Mouse (Mus musculus): ENCODE results near the gene Prkar1b. TPM values are rescaled to one million over a fixed set of nuclear protein-coding genes. Genes with fewer than 3 reads are reported as not detected.

The Prkar1b gene
- polyA plus RNA-seq, 1 experiment: 1.3 TPM

DNA sequence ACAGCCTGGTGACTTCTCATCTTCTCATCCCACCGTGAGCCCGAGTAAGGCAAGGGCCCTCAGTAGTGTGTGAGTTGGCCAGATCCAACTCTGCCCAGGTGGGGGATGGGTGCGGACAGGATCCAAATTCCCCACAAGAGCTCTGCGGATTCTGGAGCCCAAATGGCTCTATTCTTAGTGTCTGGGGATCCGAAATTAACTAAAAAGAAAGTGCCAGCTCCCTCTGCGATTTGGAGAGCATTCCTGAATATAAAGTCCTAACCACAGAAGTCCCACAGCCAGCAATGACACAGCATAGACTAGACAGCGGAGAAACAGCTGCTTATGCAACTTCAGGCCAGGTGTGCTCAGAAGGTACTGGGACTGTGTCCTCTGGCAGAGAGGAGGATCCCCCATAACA, 100.4 kb downstream of the Prkar1b start:
- Histone ChIP-seq H3K79me2 (ENCODE audit: control insufficient read depth, insufficient read depth) (no peaks in the 10 kb centered on the region), H3K27me3 (ENCODE audit: control insufficient read depth, insufficient read depth, insufficient read length) (no peaks in the 10 kb centered on the region), H3K4me3 (no peak overlapping the region), H3K36me3 (ENCODE audit: control insufficient read depth, insufficient read depth) (no peaks in the 10 kb centered on the region), H3K4me2 (ENCODE audit: low read depth) (peak overlapping the region; percentile 55), H3ac (ENCODE audit: control insufficient read depth, insufficient read length) (no peak overlapping the region)
- TF ChIP-seq TCF3 (IDR thresholded peaks at IDR 0.05; ENCODE audit: insufficient read length, low read depth): no peak
- TF ChIP-seq MYOG (IDR thresholded peaks at IDR 0.05; ENCODE audit: control insufficient read depth in 1 of 3, insufficient read depth in 1 of 3, insufficient read length in 2 of 3, low read depth in 2 of 3): peak in 1 of 3 experiments; percentile 58
- no peak for TF ChIP-seq MAX (IDR thresholded peaks at IDR 0.05; ENCODE audit: low read depth)
- peak in 2 of 3 experiments; percentile 61 to 89 for TF ChIP-seq MYOD1 (IDR thresholded peaks at IDR 0.05; ENCODE audit: control insufficient read depth in 1 of 3, insufficient read length in 2 of 3, low read depth in 2 of 3)
- no peak for TF ChIP-seq E2F4 (IDR thresholded peaks at IDR 0.05; ENCODE audit: insufficient read depth)
- TF ChIP-seq REST (IDR thresholded peaks at IDR 0.05; ENCODE audit: insufficient read depth, insufficient read length): no peak
- TF ChIP-seq POLR2A (IDR thresholded peaks at IDR 0.05; ENCODE audit: insufficient read length, low read depth): no peak
- 0 out of 2 replicates have a peak, but pooled peaks have one; percentile 9 for TF ChIP-seq CEBPB (IDR thresholded peaks at IDR 0.05; ENCODE audit: insufficient read depth, poor library complexity, severe bottlenecking)
- peak; percentile 25 for TF ChIP-seq TCF12 (IDR thresholded peaks at IDR 0.05; ENCODE audit: insufficient read depth, poor library complexity, severe bottlenecking)
- TF ChIP-seq POLR2AphosphoS2 (IDR thresholded peaks at IDR 0.05; ENCODE audit: insufficient read length, low read depth): no peak
- no peak for TF ChIP-seq SRF (IDR thresholded peaks at IDR 0.05; ENCODE audit: control insufficient read depth, insufficient read length, low read depth)
- TF ChIP-seq USF1 (IDR thresholded peaks at IDR 0.05; ENCODE audit: low read depth): no peak

GRCm38 (mm10) chr5:139047171-139047570, 102.6 kb downstream of the Prkar1b start:
- no peak overlapping the region for H3K4me3 ChIP-seq
- H3ac ChIP-seq (ENCODE audit: control insufficient read depth, insufficient read length): no peak overlapping the region
- no peaks in the 10 kb centered on the region for H3K36me3 ChIP-seq (ENCODE audit: control insufficient read depth, insufficient read depth)
- no peaks in the 10 kb centered on the region for H3K79me2 ChIP-seq (ENCODE audit: control insufficient read depth, insufficient read depth)
- no peak overlapping the region for H3K4me2 ChIP-seq (ENCODE audit: low read depth)
- no peak for TF ChIP-seq POLR2A (IDR thresholded peaks at IDR 0.05; ENCODE audit: insufficient read length, low read depth)
- TF ChIP-seq REST (IDR thresholded peaks at IDR 0.05; ENCODE audit: insufficient read depth, insufficient read length): no peak
- no peak for TF ChIP-seq CEBPB (IDR thresholded peaks at IDR 0.05; ENCODE audit: insufficient read depth, poor library complexity, severe bottlenecking)
- TF ChIP-seq USF1 (IDR thresholded peaks at IDR 0.05; ENCODE audit: low read depth): no peak
- TF ChIP-seq E2F4 (IDR thresholded peaks at IDR 0.05; ENCODE audit: insufficient read depth): no peak
- TF ChIP-seq TCF3 (IDR thresholded peaks at IDR 0.05; ENCODE audit: insufficient read length, low read depth): no peak
- no peak for TF ChIP-seq SRF (IDR thresholded peaks at IDR 0.05; ENCODE audit: control insufficient read depth, insufficient read length, low read depth)
- TF ChIP-seq TCF12 (IDR thresholded peaks at IDR 0.05; ENCODE audit: insufficient read depth, poor library complexity, severe bottlenecking): no peak
- no peak for TF ChIP-seq MYOG (IDR thresholded peaks at IDR 0.05; ENCODE audit: control insufficient read depth in 1 of 3, insufficient read depth in 1 of 3, insufficient read length in 2 of 3, low read depth in 2 of 3)
- no peak for TF ChIP-seq POLR2AphosphoS2 (IDR thresholded peaks at IDR 0.05; ENCODE audit: insufficient read length, low read depth)
- TF ChIP-seq MYOD1 (IDR thresholded peaks at IDR 0.05; ENCODE audit: control insufficient read depth in 1 of 3, insufficient read length in 2 of 3, low read depth in 2 of 3): no peak
- no peak for TF ChIP-seq MAX (IDR thresholded peaks at IDR 0.05; ENCODE audit: low read depth)
- no peaks in the 10 kb centered on the region for H3K27me3 ChIP-seq (ENCODE audit: control insufficient read depth, insufficient read depth, insufficient read length)

DNA sequence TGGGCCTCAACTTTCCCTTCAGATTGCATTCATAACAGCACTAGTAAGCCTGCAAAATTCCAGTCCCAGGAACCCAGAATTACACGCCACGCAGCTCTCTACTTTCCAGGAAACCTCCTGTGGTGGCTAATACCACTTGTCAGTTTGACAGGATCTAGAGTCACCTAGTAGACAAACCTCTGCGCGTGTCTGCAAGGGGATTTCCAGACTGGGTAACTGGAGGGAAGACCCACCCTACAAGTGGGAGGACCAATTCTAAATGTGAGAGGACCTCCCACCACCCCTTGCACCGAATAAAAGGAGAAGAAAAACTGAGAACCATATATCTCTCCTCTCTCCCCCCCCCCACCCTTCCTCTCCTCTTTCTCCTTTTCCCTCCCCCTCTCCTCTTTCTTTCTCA, 103.2 kb downstream of the Prkar1b start:
- no peaks in the 10 kb centered on the region for H3K36me3 ChIP-seq (ENCODE audit: control insufficient read depth, insufficient read depth)
- no peak overlapping the region for H3K4me3 ChIP-seq
- H3ac ChIP-seq (ENCODE audit: control insufficient read depth, insufficient read length): no peak overlapping the region
- no peaks in the 10 kb centered on the region for H3K27me3 ChIP-seq (ENCODE audit: control insufficient read depth, insufficient read depth, insufficient read length)
- no peak for TF ChIP-seq TCF12 (IDR thresholded peaks at IDR 0.05; ENCODE audit: insufficient read depth, poor library complexity, severe bottlenecking)
- no peak for TF ChIP-seq TCF3 (IDR thresholded peaks at IDR 0.05; ENCODE audit: insufficient read length, low read depth)
- TF ChIP-seq MAX (IDR thresholded peaks at IDR 0.05; ENCODE audit: low read depth): no peak
- TF ChIP-seq MYOD1 (IDR thresholded peaks at IDR 0.05; ENCODE audit: control insufficient read depth in 1 of 3, insufficient read length in 2 of 3, low read depth in 2 of 3): no peak
- TF ChIP-seq REST (IDR thresholded peaks at IDR 0.05; ENCODE audit: insufficient read depth, insufficient read length): no peak
- TF ChIP-seq USF1 (IDR thresholded peaks at IDR 0.05; ENCODE audit: low read depth): no peak
- TF ChIP-seq MYOG (IDR thresholded peaks at IDR 0.05; ENCODE audit: control insufficient read depth in 1 of 3, insufficient read depth in 1 of 3, insufficient read length in 2 of 3, low read depth in 2 of 3): no peak
- no peak for TF ChIP-seq POLR2AphosphoS2 (IDR thresholded peaks at IDR 0.05; ENCODE audit: insufficient read length, low read depth)
- TF ChIP-seq SRF (IDR thresholded peaks at IDR 0.05; ENCODE audit: control insufficient read depth, insufficient read length, low read depth): no peak
- TF ChIP-seq E2F4 (IDR thresholded peaks at IDR 0.05; ENCODE audit: insufficient read depth): no peak
- H3K4me2 ChIP-seq (ENCODE audit: low read depth): no peak overlapping the region
- H3K79me2 ChIP-seq (ENCODE audit: control insufficient read depth, insufficient read depth): no peaks in the 10 kb centered on the region

DNA sequence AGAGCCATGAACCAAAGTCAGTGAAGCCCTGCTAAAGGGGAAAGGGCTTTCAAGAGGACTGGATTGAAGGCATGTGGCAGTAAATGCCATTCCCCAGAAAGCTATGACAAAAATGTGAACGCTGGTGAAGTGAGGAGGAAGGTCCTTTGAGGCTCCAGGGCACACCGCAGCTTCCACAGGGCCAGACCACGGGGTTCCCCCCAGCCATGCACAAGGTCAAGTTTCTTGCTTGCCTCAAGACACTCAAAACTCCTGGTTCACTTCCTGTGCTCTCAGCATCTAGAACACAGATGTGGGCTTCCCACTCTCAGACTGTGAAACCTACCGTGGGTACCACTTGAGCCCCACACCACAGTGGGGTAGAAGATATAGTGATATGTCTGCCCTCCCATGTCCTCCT, 106.3 kb downstream of the Prkar1b start:
- Histone ChIP-seq H3K79me2 (ENCODE audit: control insufficient read depth, insufficient read depth) (no peaks in the 10 kb centered on the region), H3ac (ENCODE audit: control insufficient read depth, insufficient read length) (no peak overlapping the region), H3K27me3 (ENCODE audit: control insufficient read depth, insufficient read depth, insufficient read length) (no peaks in the 10 kb centered on the region), H3K36me3 (ENCODE audit: control insufficient read depth, insufficient read depth) (no peaks in the 10 kb centered on the region), H3K4me2 (ENCODE audit: low read depth) (no peak overlapping the region), H3K4me3 (no peak overlapping the region)
- TF ChIP-seq MYOD1 (IDR thresholded peaks at IDR 0.05; ENCODE audit: control insufficient read depth in 1 of 3, insufficient read length in 2 of 3, low read depth in 2 of 3): no peak
- TF ChIP-seq E2F4 (IDR thresholded peaks at IDR 0.05; ENCODE audit: insufficient read depth): no peak
- TF ChIP-seq POLR2AphosphoS2 (IDR thresholded peaks at IDR 0.05; ENCODE audit: insufficient read length, low read depth): no peak
- no peak for TF ChIP-seq TCF3 (IDR thresholded peaks at IDR 0.05; ENCODE audit: insufficient read length, low read depth)
- no peak for TF ChIP-seq REST (IDR thresholded peaks at IDR 0.05; ENCODE audit: insufficient read depth, insufficient read length)
- no peak for TF ChIP-seq POLR2A (IDR thresholded peaks at IDR 0.05; ENCODE audit: insufficient read length, low read depth)
- no peak for TF ChIP-seq USF1 (IDR thresholded peaks at IDR 0.05; ENCODE audit: low read depth)
- TF ChIP-seq SRF (IDR thresholded peaks at IDR 0.05; ENCODE audit: control insufficient read depth, insufficient read length, low read depth): no peak
- no peak for TF ChIP-seq CEBPB (IDR thresholded peaks at IDR 0.05; ENCODE audit: insufficient read depth, poor library complexity, severe bottlenecking)
